Mouse (Mus musculus): Measurements from ENCODE around the gene Tmigd3. TPM values are rescaled to one million over a fixed set of nuclear protein-coding genes. Genes with fewer than 3 reads are reported as not detected.
A peak's percentile ranks its signal among the peaks of the same experiment; 100 is the strongest.
"Not testable (repeated sequence)": the region's sequence is repeated elsewhere in the genome, so short reads cannot be mapped to it uniquely, and the experiment has no call there.

Tmigd3 gene
- total and polyA plus RNA-seq, 3 experiments, result 0.05 to 5.5 TPM; not detected in 1

- Histone ChIP-seq H3K4me1 (ENCODE audit: insufficient read depth, low read depth, low read length) (peaks cover 74% of the 10 kb centered on the region), H3K9me3 (replicated peaks) (no peaks in the 10 kb centered on the region), H3K36me3 (replicated peaks) (no peaks in the 10 kb centered on the region), H3K27me3 (ENCODE audit: insufficient read depth, low read length) (no peaks in the 10 kb centered on the region), H3K4me3 (ENCODE audit: low read depth, low read length) (no peak overlapping the region)
- ATAC-seq (ENCODE audit: extremely low read depth, insufficient number of reproducible peaks, low FRiP score, poor library complexity, severe bottlenecking) (no peak), DNase-seq (ENCODE audit: low spot score) (no peak)
- TF ChIP-seq GATA1 (IDR thresholded peaks at IDR 0.05; ENCODE audit: borderline replicate concordance, low read length) (no peak), POLR2AphosphoS5 (IDR thresholded peaks at IDR 0.05; ENCODE audit: insufficient replicate concordance, low read depth, low read length) (no peak), TAL1 (conservative IDR thresholded peaks at IDR 0.05; ENCODE audit: low read depth, low read length) (no peak)
Measured at GRCm38 (mm10) chr3:105918355-105918745, 47.6 kb downstream of the Tmigd3 start.

GRCm38 (mm10) chr3:105920743-105921142 lies 50.0 kb downstream of the Tmigd3 start:
- not testable (repeated sequence) for H3K9me3 ChIP-seq (replicated peaks); DNase-seq (ENCODE audit: low spot score); H3K27me3 ChIP-seq (ENCODE audit: insufficient read depth, low read length); ATAC-seq (ENCODE audit: extremely low read depth, insufficient number of reproducible peaks, low FRiP score, poor library complexity, severe bottlenecking); H3K4me3 ChIP-seq (ENCODE audit: low read depth, low read length)
- Histone ChIP-seq H3K4me1 (ENCODE audit: insufficient read depth, low read depth, low read length) (peaks cover 68% of the 10 kb centered on the region), H3K36me3 (replicated peaks) (peaks cover 12% of the 10 kb centered on the region)

DNA sequence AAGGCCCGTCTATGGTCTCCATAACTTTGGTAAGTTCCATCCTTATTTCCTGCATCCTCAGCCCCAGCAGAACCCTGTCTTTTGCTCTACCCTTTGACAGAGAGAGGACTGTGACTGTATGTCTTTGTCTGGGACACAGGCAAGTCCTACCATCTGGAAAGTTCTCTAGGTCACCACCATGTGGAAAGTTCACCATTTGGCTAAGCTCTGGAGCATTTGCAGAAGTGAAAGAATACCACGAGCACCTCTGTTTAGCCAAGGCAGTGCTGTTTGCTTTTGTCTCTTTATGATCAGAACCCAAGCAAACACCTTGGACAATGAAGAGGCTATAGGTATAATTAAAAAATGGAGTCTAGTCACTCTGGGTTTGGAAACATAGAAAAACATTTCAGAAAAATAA lies 51.3 kb downstream of the Tmigd3 start:
- no peak for ATAC-seq (ENCODE audit: extremely low read depth, insufficient number of reproducible peaks, low FRiP score, poor library complexity, severe bottlenecking)
- Histone ChIP-seq H3K27me3 (ENCODE audit: insufficient read depth, low read length) (no peaks in the 10 kb centered on the region), H3K4me1 (ENCODE audit: insufficient read depth, low read depth, low read length) (peaks cover 70% of the 10 kb centered on the region), H3K9me3 (replicated peaks) (no peaks in the 10 kb centered on the region), H3K36me3 (replicated peaks) (peaks cover 21% of the 10 kb centered on the region), H3K4me3 (ENCODE audit: low read depth, low read length) (no peak overlapping the region)
- DNase-seq (ENCODE audit: low spot score), result no peak
- no peak for TF ChIP-seq GATA1 (IDR thresholded peaks at IDR 0.05; ENCODE audit: borderline replicate concordance, low read length)
- no peak for TF ChIP-seq CTCF (IDR thresholded peaks at IDR 0.05; ENCODE audit: low read depth, low read length)
- TF ChIP-seq TAL1 (conservative IDR thresholded peaks at IDR 0.05; ENCODE audit: low read depth, low read length), result no peak
- no peak for TF ChIP-seq GATA2 (IDR thresholded peaks at IDR 0.05; ENCODE audit: borderline replicate concordance, low read depth, low read length)
- no peak for TF ChIP-seq POLR2AphosphoS5 (IDR thresholded peaks at IDR 0.05; ENCODE audit: insufficient replicate concordance, low read depth, low read length)

- TF ChIP-seq GATA1 (IDR thresholded peaks at IDR 0.05; ENCODE audit: borderline replicate concordance, low read length) (no peak), TAL1 (conservative IDR thresholded peaks at IDR 0.05; ENCODE audit: low read depth, low read length) (no peak), CTCF (IDR thresholded peaks at IDR 0.05; ENCODE audit: low read depth, low read length) (no peak)
- peaks cover 42% of the 10 kb centered on the region for H3K36me3 ChIP-seq (replicated peaks)
- H3K4me1 ChIP-seq (ENCODE audit: insufficient read depth, low read depth, low read length), result peaks cover 72% of the 10 kb centered on the region
- ATAC-seq (ENCODE audit: extremely low read depth, insufficient number of reproducible peaks, low FRiP score, poor library complexity, severe bottlenecking) (peak; percentile 30), DNase-seq (ENCODE audit: low spot score) (no peak)
- no peaks in the 10 kb centered on the region for H3K9me3 ChIP-seq (replicated peaks)
- H3K4me3 ChIP-seq (ENCODE audit: low read depth, low read length), result peak overlapping the region; percentile 2; the same call in 1 of the 2 replicates
- H3K27me3 ChIP-seq (ENCODE audit: insufficient read depth, low read length), result no peaks in the 10 kb centered on the region
Measured at GRCm38 (mm10) chr3:105924616-105925015, 53.9 kb downstream of the Tmigd3 start.

DNA sequence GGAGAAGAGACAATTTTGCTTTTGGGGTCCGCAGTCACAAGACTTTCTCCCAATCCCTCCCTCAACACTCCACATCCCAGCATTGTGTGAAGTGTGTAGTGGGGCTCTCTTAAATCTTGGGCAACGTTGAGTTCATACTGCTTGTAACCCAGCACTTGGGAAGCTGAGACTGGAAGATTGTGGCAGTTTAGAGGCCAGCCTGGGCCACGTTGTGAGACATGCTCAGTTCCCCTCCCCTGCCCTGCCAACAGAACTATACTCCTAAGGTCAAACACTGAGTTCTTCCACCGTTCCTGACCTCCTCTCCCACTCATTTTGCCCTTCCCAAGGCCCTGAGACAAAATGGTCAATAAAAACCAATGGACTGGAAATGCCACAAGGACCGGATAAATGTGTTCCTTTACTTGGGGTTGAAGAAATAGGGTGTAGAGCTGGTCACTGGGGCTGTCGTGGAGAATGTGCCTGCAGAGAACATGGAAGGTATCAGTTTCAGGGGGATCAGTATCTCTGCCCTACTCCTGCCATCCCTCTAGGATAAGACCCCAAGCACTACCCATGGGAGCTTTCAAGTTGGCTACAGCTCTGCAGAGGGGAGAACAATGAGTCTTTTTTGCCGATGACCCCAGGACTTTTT lies 57.0 kb downstream of the Tmigd3 start:
- DNase-seq (ENCODE audit: low spot score), result no peak
- ATAC-seq (ENCODE audit: extremely low read depth, insufficient number of reproducible peaks, low FRiP score, poor library complexity, severe bottlenecking), result no peak
- no peak overlapping the region for H3K4me3 ChIP-seq (ENCODE audit: low read depth, low read length)

GRCm38 (mm10) chr3:105928195-105928569 lies 57.5 kb downstream of the Tmigd3 start:
- no peak for ATAC-seq (ENCODE audit: extremely low read depth, insufficient number of reproducible peaks, low FRiP score, poor library complexity, severe bottlenecking)
- Histone ChIP-seq H3K9me3 (replicated peaks) (no peaks in the 10 kb centered on the region), H3K27me3 (ENCODE audit: insufficient read depth, low read length) (no peaks in the 10 kb centered on the region), H3K36me3 (replicated peaks) (peaks cover 48% of the 10 kb centered on the region), H3K4me3 (ENCODE audit: low read depth, low read length) (no peak overlapping the region), H3K4me1 (ENCODE audit: insufficient read depth, low read depth, low read length) (peaks cover 73% of the 10 kb centered on the region)
- DNase-seq (ENCODE audit: low spot score), result no peak
- no peak for TF ChIP-seq GATA2 (IDR thresholded peaks at IDR 0.05; ENCODE audit: borderline replicate concordance, low read depth, low read length)
- no peak for TF ChIP-seq GATA1 (IDR thresholded peaks at IDR 0.05; ENCODE audit: borderline replicate concordance, low read length)
- no peak for TF ChIP-seq CTCF (IDR thresholded peaks at IDR 0.05; ENCODE audit: low read depth, low read length)
- no peak for TF ChIP-seq TAL1 (conservative IDR thresholded peaks at IDR 0.05; ENCODE audit: low read depth, low read length)
- no peak for TF ChIP-seq POLR2AphosphoS5 (IDR thresholded peaks at IDR 0.05; ENCODE audit: insufficient replicate concordance, low read depth, low read length)

More for the DNA sequence above, 57.0 kb downstream of the Tmigd3 start:
- TF ChIP-seq TAL1 (conservative IDR thresholded peaks at IDR 0.05; ENCODE audit: low read depth, low read length) (no peak), GATA2 (IDR thresholded peaks at IDR 0.05; ENCODE audit: borderline replicate concordance, low read depth, low read length) (no peak), GATA1 (IDR thresholded peaks at IDR 0.05; ENCODE audit: borderline replicate concordance, low read length) (no peak), POLR2AphosphoS5 (IDR thresholded peaks at IDR 0.05; ENCODE audit: insufficient replicate concordance, low read depth, low read length) (no peak), CTCF (IDR thresholded peaks at IDR 0.05; ENCODE audit: low read depth, low read length) (no peak)
- H3K9me3 ChIP-seq (replicated peaks), result no peaks in the 10 kb centered on the region
- H3K36me3 ChIP-seq (replicated peaks), result peaks cover 48% of the 10 kb centered on the region
- peaks cover 74% of the 10 kb centered on the region for H3K4me1 ChIP-seq (ENCODE audit: insufficient read depth, low read depth, low read length)
- no peaks in the 10 kb centered on the region for H3K27me3 ChIP-seq (ENCODE audit: insufficient read depth, low read length)

DNA sequence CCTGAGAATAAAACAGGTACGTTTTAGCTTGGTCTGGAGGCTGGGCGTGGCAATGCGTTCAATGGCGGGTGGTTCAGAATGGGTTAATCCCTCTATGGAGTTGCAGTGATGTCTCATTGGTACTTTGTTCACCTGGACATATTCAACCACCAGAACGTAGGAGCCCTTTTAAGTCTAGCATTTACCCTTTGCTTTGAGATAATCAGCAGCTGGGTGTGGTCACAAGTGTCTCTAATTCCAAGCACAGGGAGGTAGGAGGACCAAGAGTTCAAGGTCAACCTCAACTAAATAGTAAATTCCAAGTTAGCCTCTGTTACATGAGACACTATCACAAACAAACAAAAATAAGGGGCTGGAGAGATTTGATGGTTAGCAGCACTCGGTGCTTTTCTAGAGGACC lies 58.1 kb downstream of the Tmigd3 start:
- ATAC-seq (ENCODE audit: extremely low read depth, insufficient number of reproducible peaks, low FRiP score, poor library complexity, severe bottlenecking) (no peak), DNase-seq (ENCODE audit: low spot score) (no peak)
- TF ChIP-seq TAL1 (conservative IDR thresholded peaks at IDR 0.05; ENCODE audit: low read depth, low read length), result no peak
- TF ChIP-seq GATA1 (IDR thresholded peaks at IDR 0.05; ENCODE audit: borderline replicate concordance, low read length), result no peak
- TF ChIP-seq CTCF (IDR thresholded peaks at IDR 0.05; ENCODE audit: low read depth, low read length), result no peak
- no peak for TF ChIP-seq GATA2 (IDR thresholded peaks at IDR 0.05; ENCODE audit: borderline replicate concordance, low read depth, low read length)
- no peak for TF ChIP-seq POLR2AphosphoS5 (IDR thresholded peaks at IDR 0.05; ENCODE audit: insufficient replicate concordance, low read depth, low read length)
- H3K4me3 ChIP-seq (ENCODE audit: low read depth, low read length), result no peak overlapping the region
- no peaks in the 10 kb centered on the region for H3K27me3 ChIP-seq (ENCODE audit: insufficient read depth, low read length)
- H3K36me3 ChIP-seq (replicated peaks), result peaks cover 48% of the 10 kb centered on the region
- H3K9me3 ChIP-seq (replicated peaks), result no peaks in the 10 kb centered on the region
- peaks cover 72% of the 10 kb centered on the region for H3K4me1 ChIP-seq (ENCODE audit: insufficient read depth, low read depth, low read length)

Data from G1E (cell line).